Mouse (Mus musculus) common myeloid progenitor, adult 5-6 weeks (primary cell): ENCODE results near the gene Siglecg. TPM values are rescaled to one million over a fixed set of nuclear protein-coding genes. Genes with fewer than 3 reads are reported as not detected.
"Not testable (repeated sequence)": the region's sequence is repeated elsewhere in the genome, so short reads cannot be mapped to it uniquely, and the experiment has no call there.

Experiments
- ATAC-seq: replicated peaks from 2 replicates; pipeline ENCODE4 v1.8.0; 2016; ENCODE audit warnings: low read depth, mild to moderate bottlenecking, moderate TSS enrichment, inconsistent platforms; ENCODE audit not compliant: poor library complexity, severe bottlenecking
- total RNA-seq: library from RNA; stranded (forward); fragments of 200-1000, 187-1606 nt; gene quantifications from 2 replicates; pipeline ENCODE4 v1.2.3, GENCODE M21; 2017

Gene Siglecg
- 1.6 TPM in 2 replicates for total RNA-seq

GRCm38 (mm10) chr7:43408131-43408553 is at the start of gene Siglecg:
Siglecg (plus strand) TSS chr7:43408204.
- ATAC-seq = peak; percentile 94

GRCm38 (mm10) chr7:43358556-43358955 is 49.4 kb upstream of the Siglecg start:
- no peak for ATAC-seq

GRCm38 (mm10) chr7:43361442-43361841 is 46.6 kb upstream of the Siglecg start:
- peak; percentile 62 for ATAC-seq

GRCm38 (mm10) chr7:43362021-43362420 is 46.0 kb upstream of the Siglecg start:
- ATAC-seq = no peak

GRCm38 (mm10) chr7:43378226-43378625 is 29.8 kb upstream of the Siglecg start:
- ATAC-seq = peak; percentile 96

GRCm38 (mm10) chr7:43392349-43393121 is 15.5 kb upstream of the Siglecg start:
- peak; percentile 95 for ATAC-seq

- ATAC-seq = no peak
These were observed 8.5 kb upstream of the Siglecg start for GRCm38 (mm10) chr7:43399501-43399900.

GRCm38 (mm10) chr7:43402718-43403117 is 5.3 kb upstream of the Siglecg start:
- ATAC-seq = peak; percentile 47; the same call in 1 of the 2 replicates

GRCm38 (mm10) chr7:43407573-43407972 is 431 bp upstream of the Siglecg start:
- 0 out of 2 replicates have a peak, but pooled peaks have one; percentile 33 for ATAC-seq

GRCm38 (mm10) chr7:43409084-43409483 is 1.1 kb downstream of the Siglecg start:
- ATAC-seq = no peak

- not testable (repeated sequence) for ATAC-seq
These were observed 3.7 kb downstream of the Siglecg start for GRCm38 (mm10) chr7:43411724-43412123.

GRCm38 (mm10) chr7:43417298-43417697 is 9.3 kb downstream of the Siglecg start:
- ATAC-seq = no peak

GRCm38 (mm10) chr7:43422995-43423617 is 15.1 kb downstream of the Siglecg start:
- ATAC-seq = peak; percentile 99

GRCm38 (mm10) chr7:43423991-43424625 is 16.1 kb downstream of the Siglecg start:
- ATAC-seq = no peak

GRCm38 (mm10) chr7:43427406-43427805 is 19.4 kb downstream of the Siglecg start, which contains the start of gene Lim2:
Lim2 (plus strand) TSS chr7:43427670.
- no peak for ATAC-seq

- no peak for ATAC-seq
These were observed 21.5 kb downstream of the Siglecg start for GRCm38 (mm10) chr7:43429500-43429899.

- ATAC-seq = no peak
These were observed 24.9 kb downstream of the Siglecg start for GRCm38 (mm10) chr7:43432891-43433290.

GRCm38 (mm10) chr7:43434676-43435075 is 26.7 kb downstream of the Siglecg start:
- ATAC-seq = no peak

- peak; percentile 55 for ATAC-seq
These were observed 28.6 kb downstream of the Siglecg start, which contains the start of gene Nkg7 for GRCm38 (mm10) chr7:43436341-43437255. Nkg7 (plus strand) TSS chr7:43437073.

GRCm38 (mm10) chr7:43438611-43439010 is 30.6 kb downstream of the Siglecg start:
- ATAC-seq = peak; percentile 40
